Mouse (Mus musculus) erythroblast, adult 5-6 weeks (primary cell): ENCODE results near the gene Fgfr1op2. TPM values are rescaled to one million over a fixed set of nuclear protein-coding genes. Genes with fewer than 3 reads are reported as not detected.
"Not testable (repeated sequence)": the region's sequence is repeated elsewhere in the genome, so short reads cannot be mapped to it uniquely, and the experiment has no call there.

ENCODE experiments used
- ATAC-seq: replicated peaks from 2 replicates; pipeline ENCODE4 v1.8.0; 2016; ENCODE audit warnings: moderate number of reproducible peaks, mild to moderate bottlenecking, moderate TSS enrichment, inconsistent platforms; ENCODE audit not compliant: poor library complexity, low FRiP score, severe bottlenecking
- total RNA-seq, 2 experiments: library from RNA; stranded (forward) in 1 of 2; stranded (reverse) in 1 of 2; fragments of 150-400 nt in 1 of 2; fragments of 200-764, 138-1000 nt in 1 of 2; gene quantifications; 2 replicates each; pipeline versions ENCODE4 v1.2.3 to v1.2.4; 2015 to 2017; ENCODE audit warnings: low replicate concordance in 2 of 2

Fgfr1op2 gene
- total RNA-seq (2015; ENCODE audit: low replicate concordance) = 137 and 183 TPM in 2 replicates
- 193 and 249 TPM in 2 replicates for total RNA-seq (2017; ENCODE audit: low replicate concordance)

DNA sequence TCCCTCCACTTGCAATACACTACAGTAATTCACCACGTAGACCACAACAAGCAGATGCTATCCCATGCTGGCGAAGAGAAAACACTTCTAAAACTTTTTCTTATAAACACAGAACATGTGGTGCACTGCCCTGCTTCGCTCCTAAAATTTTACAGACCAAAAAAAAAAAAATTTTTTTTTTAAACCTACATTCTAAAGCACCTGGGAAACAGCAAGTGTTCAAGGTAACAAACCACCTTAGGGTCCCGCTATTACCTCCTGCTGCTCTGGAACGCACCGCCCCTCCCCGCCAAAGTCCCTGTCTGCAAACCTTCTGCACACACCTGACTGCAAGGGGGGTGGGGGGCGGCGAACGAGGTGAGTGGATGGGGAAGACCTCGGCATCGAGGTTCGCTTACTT lies at the start of gene Fgfr1op2:
Fgfr1op2 (plus strand) TSS at position 301 of the 400 bp plus-strand sequence.
- ATAC-seq = no peak

DNA sequence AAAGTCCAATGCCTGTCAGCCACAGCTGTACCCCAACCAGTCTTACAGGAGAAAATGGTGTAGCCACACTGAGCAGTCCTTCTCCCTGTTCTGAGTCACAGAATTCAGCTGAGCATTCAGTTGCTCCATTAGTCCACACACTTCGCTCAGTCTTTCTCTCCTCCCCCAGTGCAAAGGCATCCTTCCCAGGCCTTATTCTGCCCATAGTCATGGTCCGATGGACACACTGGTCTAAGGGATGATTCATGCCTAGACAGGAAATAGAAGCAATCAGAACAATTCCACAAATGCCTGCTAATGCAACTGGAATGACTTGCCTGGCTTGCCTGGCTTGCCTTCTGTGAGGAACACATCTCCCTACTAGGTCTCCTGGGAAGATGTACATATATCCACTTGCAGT lies 49.5 kb upstream of the Fgfr1op2 start:
- ATAC-seq = no peak

DNA sequence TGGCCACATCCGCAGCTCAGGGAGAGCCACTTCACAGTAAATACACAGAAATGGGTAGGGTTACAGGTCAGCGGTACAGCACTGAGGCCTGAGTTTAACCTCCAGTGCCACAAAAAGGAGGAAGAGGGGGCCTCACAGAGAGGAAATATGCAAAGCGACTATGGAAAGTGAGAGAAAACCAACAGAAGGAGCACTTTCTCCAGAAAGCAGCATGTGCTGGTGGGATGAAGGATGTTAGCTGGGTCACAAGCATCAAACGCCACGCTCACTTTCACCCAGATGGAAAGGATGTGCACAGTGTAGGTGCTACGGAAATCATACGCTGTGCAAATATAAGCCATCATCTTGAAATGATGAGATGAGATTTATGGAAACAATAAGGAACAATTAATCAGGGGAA lies 46.6 kb upstream of the Fgfr1op2 start:
- ATAC-seq = no peak

DNA sequence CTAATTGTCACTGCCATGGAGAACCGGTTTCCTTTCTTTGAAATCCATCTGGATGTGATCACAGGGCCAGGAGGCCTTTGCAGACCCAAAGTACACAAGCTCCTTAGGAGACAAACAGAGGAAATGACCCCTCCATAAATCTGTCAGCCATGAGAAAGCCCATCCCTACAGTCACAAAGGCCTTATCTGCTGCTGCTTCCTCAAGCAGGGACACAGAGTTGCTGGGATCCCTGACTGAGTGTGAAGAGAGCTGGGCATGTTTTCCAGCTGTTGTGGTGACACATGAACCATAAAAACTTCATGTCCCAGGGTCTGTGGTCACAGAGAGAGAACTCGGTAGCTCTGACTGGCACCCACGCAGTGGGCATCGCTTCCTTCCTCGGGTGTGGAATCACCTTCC lies 46.2 kb upstream of the Fgfr1op2 start:
- no peak for ATAC-seq

DNA sequence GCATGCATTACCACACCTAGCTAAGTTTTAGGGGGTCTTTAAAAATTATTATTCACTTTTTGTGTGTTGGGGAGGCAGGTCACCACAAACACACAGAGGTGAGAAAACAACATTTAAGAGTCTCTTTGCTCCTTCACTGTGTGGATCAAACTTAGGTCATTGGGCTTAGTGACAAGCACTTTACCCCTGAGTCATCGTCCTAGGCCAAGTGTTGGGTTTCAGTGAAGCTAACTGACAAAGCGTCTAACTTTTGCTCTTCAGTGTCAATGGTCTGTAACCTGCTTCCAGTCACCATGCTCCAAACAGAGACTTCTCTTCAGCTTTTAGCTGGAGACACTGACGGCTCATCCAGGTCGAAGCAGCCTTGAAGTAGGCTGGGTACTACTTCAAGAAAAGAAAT lies 43.9 kb upstream of the Fgfr1op2 start:
- ATAC-seq = no peak

DNA sequence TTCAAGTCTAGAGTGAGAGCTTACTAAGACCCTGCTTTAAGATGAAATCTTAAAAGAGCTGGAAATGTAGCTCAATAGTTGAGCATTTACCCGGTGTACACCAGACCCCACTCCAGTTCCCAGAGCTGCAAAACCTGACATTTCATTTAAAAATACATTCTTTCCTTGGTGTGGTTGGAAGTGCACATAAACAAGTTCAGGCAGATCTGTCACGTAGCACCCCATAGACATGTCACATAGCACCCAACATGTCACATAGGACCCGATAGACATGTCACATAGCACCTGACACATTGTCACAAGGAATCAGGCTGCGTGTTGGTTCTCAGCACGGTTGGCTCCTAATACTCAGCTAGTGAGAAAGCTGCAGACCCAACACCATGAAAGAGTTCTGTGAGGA lies 41.5 kb upstream of the Fgfr1op2 start:
- no peak for ATAC-seq

DNA sequence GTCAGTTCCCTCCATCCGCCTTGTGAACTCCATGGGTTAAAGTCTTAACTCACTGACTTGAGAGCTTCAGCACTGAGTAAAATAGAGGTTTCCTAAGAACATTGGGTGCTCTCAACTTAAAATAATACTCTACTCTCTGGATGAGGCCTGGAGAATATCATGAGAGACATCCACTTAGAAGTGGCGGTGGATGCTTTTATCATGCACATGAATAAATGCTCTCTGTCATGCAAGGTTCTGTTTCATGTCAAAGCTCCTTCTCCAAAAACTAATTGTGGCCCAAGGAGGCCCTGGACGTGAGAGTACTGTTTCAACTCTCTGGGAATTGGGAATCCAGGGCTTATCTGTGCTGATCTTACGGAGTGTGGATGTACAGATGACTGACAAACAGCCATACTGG lies 39.9 kb upstream of the Fgfr1op2 start:
- ATAC-seq = no peak

DNA sequence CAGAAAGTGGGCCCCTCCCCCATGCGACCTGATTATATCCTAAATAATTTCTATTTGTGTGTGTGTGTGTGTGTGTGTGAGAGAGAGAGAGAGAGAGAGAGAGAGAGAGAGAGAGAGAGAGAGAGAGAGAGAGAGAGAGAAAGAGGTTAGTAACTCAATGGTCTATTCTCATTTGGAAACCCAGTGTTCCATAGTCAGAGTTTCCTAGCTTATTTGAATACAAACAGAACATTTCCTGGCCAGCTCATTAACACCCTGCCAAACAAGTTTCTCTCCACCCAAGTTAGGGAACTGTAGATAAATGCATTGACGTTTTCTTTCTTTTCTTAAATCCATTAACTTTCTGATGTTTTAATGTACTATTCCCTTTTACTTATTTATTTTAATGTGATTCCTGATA lies 38.9 kb upstream of the Fgfr1op2 start:
- no peak for ATAC-seq

DNA sequence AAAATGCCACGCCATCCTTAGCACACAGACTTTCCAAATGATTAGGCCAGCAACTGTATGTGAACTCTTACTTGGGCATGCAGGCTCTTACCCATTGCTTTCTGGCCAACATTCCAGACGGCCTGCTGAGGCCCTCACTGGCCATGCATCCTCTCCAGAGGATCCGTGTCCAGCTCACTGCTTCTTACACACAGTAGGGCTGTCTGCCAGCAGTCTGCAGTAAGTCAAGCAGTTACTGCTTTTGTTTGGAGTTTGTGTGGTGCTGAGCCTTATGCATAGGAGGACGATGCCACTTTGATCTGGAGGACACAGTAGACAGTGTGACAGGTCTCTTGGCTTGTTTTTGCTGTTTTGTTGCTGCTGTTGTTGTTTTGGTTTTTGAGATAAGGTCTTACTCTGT lies 38.3 kb upstream of the Fgfr1op2 start:
- no peak for ATAC-seq

DNA sequence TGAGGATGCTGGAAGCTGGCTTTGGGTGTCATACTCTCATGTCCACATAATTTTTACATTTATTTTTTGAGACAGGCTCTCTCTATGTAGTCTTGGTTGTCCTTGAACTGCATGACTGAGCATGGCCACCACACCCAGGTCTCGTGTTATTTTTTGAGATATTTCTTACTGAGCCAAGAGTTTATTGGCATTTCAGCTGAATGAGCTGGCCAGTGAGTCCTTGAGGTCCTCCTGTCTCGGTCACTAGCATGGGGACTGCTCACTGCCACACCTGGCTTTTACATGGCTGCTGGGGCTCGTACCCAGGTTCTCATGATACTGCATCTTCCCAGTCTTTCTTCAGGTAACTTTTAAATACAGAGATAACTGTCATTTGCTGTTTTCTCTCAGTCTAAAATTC lies 36.6 kb upstream of the Fgfr1op2 start:
- no peak for ATAC-seq

DNA sequence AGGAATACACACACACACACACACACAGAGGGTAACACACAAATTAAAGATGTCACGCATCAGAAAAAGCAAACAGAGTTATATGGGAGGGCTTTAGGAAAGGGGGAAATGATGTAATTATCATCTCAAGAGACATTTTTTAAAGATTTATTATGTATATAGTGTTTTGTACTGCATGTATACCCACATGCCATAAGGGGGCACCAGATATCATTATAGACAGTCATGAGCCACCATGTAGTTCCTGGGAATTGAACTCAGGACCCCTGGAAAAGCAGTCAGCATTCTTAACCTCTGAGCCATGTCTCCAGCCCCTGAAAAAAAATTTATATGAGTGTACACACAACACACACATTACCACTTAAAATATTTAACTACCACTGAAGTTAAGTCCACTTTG lies 32.4 kb upstream of the Fgfr1op2 start:
- no peak for ATAC-seq

DNA sequence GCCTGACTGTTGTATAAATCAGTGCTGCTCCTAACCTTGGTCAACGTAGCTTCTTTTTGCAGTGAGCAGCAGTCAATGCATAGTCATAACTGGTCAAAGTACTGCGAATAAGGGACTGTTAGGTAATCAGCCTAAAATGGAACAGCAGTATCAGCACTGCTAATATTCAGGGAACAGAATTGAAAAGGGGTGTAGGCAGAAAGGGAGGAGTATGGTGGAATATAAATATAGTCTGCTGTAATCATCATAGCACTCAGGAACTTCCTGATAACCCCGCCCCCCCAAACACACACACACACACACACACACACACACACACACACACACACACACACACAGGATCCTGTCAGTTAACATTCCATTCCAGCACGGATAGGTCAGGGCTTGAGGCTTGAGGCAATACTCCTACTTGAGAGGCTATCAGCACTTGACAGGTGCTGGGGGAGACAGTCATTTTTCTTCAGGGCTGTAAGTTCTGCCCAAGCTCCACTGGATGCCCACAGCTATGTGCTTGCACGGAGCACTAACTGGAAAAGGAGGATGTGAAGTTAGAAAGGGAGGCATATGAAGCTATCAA lies 31.6 kb upstream of the Fgfr1op2 start:
- no peak for ATAC-seq

DNA sequence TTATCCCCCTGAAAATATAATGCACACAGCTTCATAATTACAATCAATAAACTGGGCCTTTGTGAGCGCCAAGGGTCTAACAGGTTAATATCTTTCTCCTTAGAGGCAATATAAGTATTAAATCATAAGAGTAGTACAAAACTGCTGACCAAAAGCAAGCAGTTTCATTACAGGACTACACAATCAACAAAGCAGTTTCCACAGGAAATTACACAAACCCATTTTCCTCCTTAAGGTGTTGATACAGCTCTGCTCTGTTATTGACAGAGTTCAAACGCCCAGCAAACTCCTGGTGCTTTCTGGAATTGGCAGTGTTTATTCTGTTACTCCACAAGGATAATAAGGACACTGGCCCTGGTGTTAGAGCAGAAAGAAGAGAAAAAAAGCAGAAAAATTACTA lies 26.6 kb upstream of the Fgfr1op2 start:
- no peak for ATAC-seq

DNA sequence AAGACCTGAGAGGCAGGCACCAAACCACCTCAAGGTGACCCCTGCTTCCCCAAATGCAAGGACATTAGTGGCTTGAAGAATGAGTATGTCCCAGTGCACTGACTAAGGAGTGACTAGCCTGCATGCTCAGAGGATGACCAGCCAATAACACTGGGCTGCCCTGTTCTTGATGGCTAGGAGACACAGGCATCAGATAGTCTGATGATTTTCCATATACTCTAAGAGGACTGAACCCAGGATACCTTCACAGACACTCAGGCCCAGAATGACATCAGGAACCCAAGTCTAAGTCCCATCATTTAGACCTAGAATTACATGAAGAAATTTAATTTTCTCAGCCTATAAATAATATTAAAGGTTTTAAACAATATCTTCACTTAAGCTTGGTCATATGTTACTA lies 25.7 kb upstream of the Fgfr1op2 start:
- ATAC-seq = no peak

DNA sequence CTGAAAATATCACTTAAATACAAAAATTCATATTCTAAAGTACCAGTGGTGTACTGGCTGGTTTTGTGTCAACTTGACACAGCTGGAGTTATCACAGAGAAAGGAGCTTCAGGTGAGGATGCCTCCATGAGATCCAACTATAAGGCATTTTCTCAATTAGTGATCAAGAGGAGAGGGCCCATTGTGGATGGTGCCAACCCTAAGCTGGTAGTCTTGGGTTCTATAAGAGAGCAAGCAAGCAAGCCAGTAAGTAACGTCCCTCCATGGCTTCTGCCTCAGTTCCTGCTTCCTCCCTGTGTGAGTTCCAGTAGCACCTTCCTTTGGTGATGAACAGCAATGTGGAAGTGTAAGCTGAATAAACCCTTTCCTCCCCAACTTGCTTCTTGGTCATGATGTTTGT lies 14.5 kb upstream of the Fgfr1op2 start:
- not testable (repeated sequence) for ATAC-seq

DNA sequence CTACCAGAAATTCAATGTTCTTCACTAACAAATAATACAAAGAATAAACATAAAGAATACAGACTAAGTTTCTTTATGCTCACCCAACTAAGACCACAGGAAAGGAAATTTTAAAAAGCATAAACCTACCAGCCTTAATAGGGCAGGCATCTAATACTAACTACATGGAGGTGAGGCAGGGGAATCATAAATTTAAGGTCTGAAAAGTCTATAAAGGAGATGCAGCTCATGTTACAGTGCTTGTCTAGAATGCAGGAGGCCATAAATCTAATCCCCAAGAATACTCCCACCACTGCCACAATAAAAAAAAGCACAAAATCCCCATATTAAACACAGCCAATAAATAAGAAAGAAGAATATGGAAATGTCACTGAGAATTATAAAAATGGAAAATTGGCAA lies 4.9 kb upstream of the Fgfr1op2 start:
- no peak for ATAC-seq

DNA sequence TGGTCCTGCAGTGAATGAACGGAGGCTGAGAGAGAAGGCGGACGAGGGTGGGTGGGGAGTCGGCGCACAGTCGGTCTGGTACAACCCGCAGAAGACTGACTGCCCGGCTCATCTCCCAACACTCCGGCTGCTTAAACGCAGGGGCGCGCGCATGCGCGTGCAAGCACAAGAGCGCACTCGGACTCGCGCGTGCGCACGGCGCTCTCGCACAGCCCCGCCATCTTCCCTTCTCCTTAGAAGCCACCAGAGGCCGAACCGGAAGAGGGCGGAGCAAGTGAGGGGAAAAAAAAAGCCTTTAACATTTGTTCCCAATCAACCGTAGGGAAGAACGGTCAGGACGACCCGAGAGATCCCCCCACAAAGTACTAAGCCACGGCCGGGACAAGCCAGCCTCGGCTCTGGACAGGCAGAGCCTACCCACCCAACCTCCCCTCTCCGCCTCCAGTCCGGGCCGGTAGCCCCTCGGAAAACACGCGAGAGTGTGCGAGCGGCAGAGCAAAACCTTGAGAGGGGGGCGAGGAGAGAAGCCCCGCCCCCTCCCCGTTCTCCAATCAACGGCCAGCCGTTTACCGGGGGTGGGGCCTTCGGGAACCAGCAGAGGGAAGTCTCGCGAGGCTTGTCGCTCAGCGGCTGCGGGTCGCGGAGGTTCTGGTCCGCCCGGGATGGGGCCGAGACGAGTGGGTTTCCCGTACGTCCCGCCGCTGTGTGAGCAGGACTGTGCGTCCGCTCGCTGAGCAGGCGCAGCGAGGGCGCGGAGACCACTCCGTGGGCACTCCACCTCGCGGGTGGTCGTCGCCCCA lies 507 bp downstream of the Fgfr1op2 start, which contains the start of gene Ints13:
Ints13 (minus strand) TSS at position 526 of the 800 bp plus-strand sequence.
- ATAC-seq = peak; percentile 88

DNA sequence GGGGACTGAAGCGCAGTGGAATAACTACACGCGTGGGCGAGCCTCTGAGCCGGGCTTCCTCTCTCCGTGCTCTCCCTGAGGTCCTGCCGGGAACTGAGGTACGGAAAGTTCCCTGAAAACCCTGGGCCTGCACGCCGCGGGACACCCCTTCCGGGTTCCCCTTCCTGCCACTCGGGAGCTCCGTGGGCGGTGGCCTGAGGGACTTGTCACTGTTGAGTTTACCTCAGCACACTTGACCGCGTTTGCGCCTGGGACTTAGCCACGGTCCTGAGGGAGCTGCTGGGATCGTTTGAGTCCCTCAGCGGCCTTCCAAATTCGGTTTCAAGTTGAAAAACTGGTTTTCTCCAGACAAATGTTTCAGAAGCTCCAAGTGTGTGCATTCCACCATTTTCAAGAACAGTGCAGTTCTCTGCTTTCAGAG lies 1.1 kb downstream of the Fgfr1op2 start:
- ATAC-seq = peak; percentile 66

DNA sequence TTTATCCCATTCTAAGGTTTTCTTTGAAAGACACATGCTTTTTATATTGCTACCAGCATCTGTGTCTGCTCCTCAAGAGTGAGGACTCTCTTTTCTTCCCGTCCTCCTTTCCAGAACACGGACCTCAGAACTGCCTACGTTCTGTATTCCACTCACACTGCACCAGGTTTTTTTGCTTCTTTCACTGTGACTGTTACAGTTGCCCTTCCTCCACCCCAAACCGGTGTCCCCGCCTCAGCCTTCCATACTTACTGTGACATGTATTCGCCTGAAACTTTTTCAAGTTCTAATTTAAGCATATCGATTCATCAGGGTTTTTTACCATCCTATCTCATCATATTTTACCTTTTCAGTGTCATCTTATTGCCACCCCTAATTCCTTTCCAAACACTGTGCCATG lies 1.6 kb downstream of the Fgfr1op2 start:
- ATAC-seq = peak; percentile 37

DNA sequence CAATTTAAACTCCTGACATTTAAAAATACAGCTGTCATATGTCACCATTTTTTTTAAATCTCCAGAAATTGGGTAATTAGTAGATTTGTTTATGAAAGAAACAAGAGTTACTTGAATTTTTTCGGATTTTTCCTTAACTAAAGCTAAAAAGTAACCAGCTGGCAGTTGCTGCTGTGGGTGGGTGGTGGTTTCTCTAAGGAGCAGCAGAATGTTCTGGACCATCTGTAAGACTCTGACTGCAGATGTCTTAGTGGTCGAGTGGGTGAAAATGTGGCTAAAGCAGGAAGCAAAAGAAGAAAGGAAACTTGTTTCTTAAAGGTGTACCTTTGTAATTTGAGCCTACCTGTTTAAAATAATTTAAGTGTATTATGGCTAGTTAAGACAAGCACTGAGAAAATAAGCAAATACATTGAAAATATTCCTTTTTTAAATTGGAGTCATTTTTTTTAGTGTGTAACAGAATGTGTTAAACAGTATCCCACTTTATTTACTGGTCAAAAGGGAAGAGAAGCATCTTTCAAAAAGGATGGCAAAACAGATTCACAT lies 3.5 kb downstream of the Fgfr1op2 start:
- no peak for ATAC-seq

DNA sequence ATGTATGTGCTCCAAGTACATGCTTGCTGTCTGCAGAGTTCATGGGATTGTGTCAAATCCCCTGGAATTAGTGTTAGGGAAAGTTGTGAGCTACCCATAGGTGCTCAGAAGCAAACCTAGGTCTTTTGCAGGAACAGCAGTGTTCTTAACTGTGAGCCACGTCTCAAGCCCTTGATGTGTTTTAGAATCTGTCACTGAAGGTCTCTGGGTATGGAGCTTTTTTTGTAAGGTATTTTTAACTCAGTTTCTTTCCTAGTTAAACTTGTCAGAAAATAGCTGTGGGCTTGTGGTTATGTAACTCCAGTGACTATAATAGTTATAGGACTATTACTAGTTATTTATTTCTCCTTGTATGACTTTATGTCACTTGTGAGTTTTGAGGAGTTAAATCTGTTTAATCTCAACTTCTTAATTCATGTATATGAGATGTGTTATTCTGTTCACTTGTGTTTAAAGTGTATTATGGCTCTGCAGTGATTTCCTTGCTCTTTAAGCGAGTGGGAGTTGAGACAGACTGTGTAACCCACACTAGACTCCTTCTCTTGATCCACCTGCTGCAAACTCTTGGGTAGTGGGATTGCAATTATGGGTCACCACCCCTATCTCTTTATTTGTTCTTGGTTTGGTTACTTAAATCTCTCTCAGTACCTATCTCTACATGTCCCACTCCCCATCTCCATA lies 6.5 kb downstream of the Fgfr1op2 start:
- ATAC-seq = no peak
